Mouse (Mus musculus) T-cell, adult 2 months (primary cell): ENCODE results near the gene Rbm47.
"Not testable (repeated sequence)": the region's sequence is repeated elsewhere in the genome, so short reads cannot be mapped to it uniquely, and the experiment has no call there.

Experiments used
- DNase-seq: peaks from one replicate; pipeline ENCODE4 v3.0.0; 2022; ENCODE audit warnings: low spot score

The Rbm47 gene

GRCm38 (mm10) chr5:66014437-66014836 is 158.5 kb downstream of the Rbm47 start:
- DNase-seq: no peak

GRCm38 (mm10) chr5:66013999-66014398 is 158.9 kb downstream of the Rbm47 start:
- no peak for DNase-seq

- no peak for DNase-seq
Observed at GRCm38 (mm10) chr5:66008245-66008967, 164.5 kb downstream of the Rbm47 start.

- no peak for DNase-seq
Observed at GRCm38 (mm10) chr5:66005041-66005678, 167.8 kb downstream of the Rbm47 start.

- DNase-seq: no peak
Observed at GRCm38 (mm10) chr5:66004134-66004925, 168.6 kb downstream of the Rbm47 start, which contains the start of gene 9130230L23Rik. TSS of gene 9130230L23Rik (minus strand) at chr5:66004285.

GRCm38 (mm10) chr5:66001232-66001631 is 171.7 kb downstream of the Rbm47 start:
- no peak for DNase-seq

- DNase-seq: no peak
Observed at GRCm38 (mm10) chr5:66000567-66001125, 172.3 kb downstream of the Rbm47 start.

- DNase-seq: no peak
Observed at GRCm38 (mm10) chr5:66000074-66000473, 172.8 kb downstream of the Rbm47 start.

- no peak for DNase-seq
Observed at GRCm38 (mm10) chr5:65999106-65999505, 173.8 kb downstream of the Rbm47 start.

GRCm38 (mm10) chr5:65997813-65998212 is 175.1 kb downstream of the Rbm47 start:
- DNase-seq: no peak

GRCm38 (mm10) chr5:65994643-65995042 is 178.3 kb downstream of the Rbm47 start:
- DNase-seq: no peak

- DNase-seq: peak; percentile 19
Observed at GRCm38 (mm10) chr5:65991191-65991590, 181.7 kb downstream of the Rbm47 start.

GRCm38 (mm10) chr5:65987004-65987403 is 185.9 kb downstream of the Rbm47 start:
- DNase-seq: not testable (repeated sequence)

- DNase-seq: no peak
Observed at GRCm38 (mm10) chr5:65986426-65986825, 186.5 kb downstream of the Rbm47 start.

GRCm38 (mm10) chr5:65975731-65976130 is 197.2 kb downstream of the Rbm47 start:
- no peak for DNase-seq

GRCm38 (mm10) chr5:65973189-65973588 is 199.7 kb downstream of the Rbm47 start:
- no peak for DNase-seq

- no peak for DNase-seq
Observed at GRCm38 (mm10) chr5:65968004-65968403, 204.9 kb downstream of the Rbm47 start.

- DNase-seq: no peak
Observed at GRCm38 (mm10) chr5:65967091-65967490, 205.8 kb downstream of the Rbm47 start.
